Mouse (Mus musculus): ENCODE data around the gene Gm28729. TPM values are rescaled to one million over a fixed set of nuclear protein-coding genes. Genes with fewer than 3 reads are reported as not detected.
A peak's percentile ranks its signal among the peaks of the same experiment; 100 is the strongest.

The Gm28729 gene
- polyA plus RNA-seq, 1 experiment from 2014 or later = not detected

GRCm38 (mm10) chr9:96450900-96451720 is 74.0 kb downstream of the Gm28729 start:
- Histone ChIP-seq H3K27ac (replicated peaks) (no peak overlapping the region), H3K9ac (replicated peaks) (no peak overlapping the region), H3K27me3 (no peaks in the 10 kb centered on the region), H3K9me3 (no peaks in the 10 kb centered on the region), H3K4me3 (no peak overlapping the region), H3K4me2 (replicated peaks) (no peak overlapping the region), H3K4me1 (no peaks in the 10 kb centered on the region; the same call in 1 of the 2 replicates), H3K36me3 (no peaks in the 10 kb centered on the region)
- 67% methylated on average over 12 of the region's 12 CpGs for WGBS
- ATAC-seq (ENCODE audit: low FRiP score, low read depth) = no peak

- H3K27ac ChIP-seq (replicated peaks) = no peak overlapping the region
- WGBS = 90% methylated on average over 9 of the region's 9 CpGs
- no peaks in the 10 kb centered on the region; the same call in 1 of the 2 replicates for H3K4me1 ChIP-seq
- no peaks in the 10 kb centered on the region for H3K9me3 ChIP-seq
- no peaks in the 10 kb centered on the region for H3K27me3 ChIP-seq
- no peak overlapping the region for H3K4me3 ChIP-seq
- no peak for ATAC-seq (ENCODE audit: low FRiP score, low read depth)
- no peak overlapping the region for H3K4me2 ChIP-seq (replicated peaks)
- no peak overlapping the region for H3K9ac ChIP-seq (replicated peaks)
- no peaks in the 10 kb centered on the region for H3K36me3 ChIP-seq
Observed at GRCm38 (mm10) chr9:96449514-96449913, 75.5 kb downstream of the Gm28729 start.

GRCm38 (mm10) chr9:96445351-96445750 is 79.7 kb downstream of the Gm28729 start:
- peaks cover 9% of the 10 kb centered on the region for H3K4me1 ChIP-seq
- H3K27me3 ChIP-seq = peaks cover 13% of the 10 kb centered on the region
- WGBS = 83% methylated on average over 4 of the region's 4 CpGs
- no peaks in the 10 kb centered on the region for H3K9me3 ChIP-seq
- ATAC-seq (ENCODE audit: low FRiP score, low read depth) = no peak
- no peak overlapping the region for H3K9ac ChIP-seq (replicated peaks)
- no peak overlapping the region for H3K27ac ChIP-seq (replicated peaks)
- H3K36me3 ChIP-seq = no peaks in the 10 kb centered on the region
- no peak overlapping the region for H3K4me3 ChIP-seq
- no peak overlapping the region for H3K4me2 ChIP-seq (replicated peaks)

GRCm38 (mm10) chr9:96442081-96442480 is 83.0 kb downstream of the Gm28729 start:
- Histone ChIP-seq H3K9me3 (no peaks in the 10 kb centered on the region), H3K27me3 (peaks cover 45% of the 10 kb centered on the region), H3K4me2 (replicated peaks) (peak overlapping the region; percentile 29), H3K4me3 (no peak overlapping the region), H3K27ac (replicated peaks) (no peak overlapping the region), H3K4me1 (peaks cover 26% of the 10 kb centered on the region), H3K36me3 (no peaks in the 10 kb centered on the region), H3K9ac (replicated peaks) (no peak overlapping the region)
- WGBS = 14% methylated on average over 10 of the region's 10 CpGs
- no peak for ATAC-seq (ENCODE audit: low FRiP score, low read depth)

- Histone ChIP-seq H3K36me3 (no peaks in the 10 kb centered on the region), H3K9ac (replicated peaks) (peak overlapping the region; percentile 60), H3K4me2 (replicated peaks) (peak overlapping the region; percentile 79), H3K4me3 (peak overlapping the region; percentile 47), H3K27me3 (peaks cover 59% of the 10 kb centered on the region), H3K4me1 (peaks cover 32% of the 10 kb centered on the region), H3K27ac (replicated peaks) (peak overlapping the region; percentile 49; the same call in 1 of the 2 replicates), H3K9me3 (no peaks in the 10 kb centered on the region)
- peak; percentile 21; the same call in 1 of the 2 replicates for ATAC-seq (ENCODE audit: low FRiP score, low read depth)
- WGBS = 3% methylated on average over 8 of the region's 8 CpGs
Observed at GRCm38 (mm10) chr9:96438334-96438871, 86.7 kb downstream of the Gm28729 start.

- Histone ChIP-seq H3K27me3 (peaks cover 59% of the 10 kb centered on the region), H3K9me3 (no peaks in the 10 kb centered on the region), H3K9ac (replicated peaks) (peak overlapping the region; percentile 60), H3K4me2 (replicated peaks) (peak overlapping the region; percentile 79), H3K4me1 (peaks cover 32% of the 10 kb centered on the region), H3K36me3 (no peaks in the 10 kb centered on the region), H3K27ac (replicated peaks) (peak overlapping the region; percentile 49; the same call in 1 of the 2 replicates), H3K4me3 (peak overlapping the region; percentile 47)
- WGBS = under 1% methylated on average over 25 of the region's 25 CpGs
- peak; percentile 71 for ATAC-seq (ENCODE audit: low FRiP score, low read depth)
Observed at GRCm38 (mm10) chr9:96437805-96438333, 87.2 kb downstream of the Gm28729 start.

- Histone ChIP-seq H3K4me1 (peaks cover 29% of the 10 kb centered on the region), H3K27ac (replicated peaks) (peak overlapping the region; percentile 49; the same call in 1 of the 2 replicates), H3K4me3 (peak overlapping the region; percentile 47), H3K27me3 (peaks cover 59% of the 10 kb centered on the region), H3K4me2 (replicated peaks) (peak overlapping the region; percentile 79), H3K9me3 (no peaks in the 10 kb centered on the region), H3K9ac (replicated peaks) (peak overlapping the region; percentile 60), H3K36me3 (no peaks in the 10 kb centered on the region)
- ATAC-seq (ENCODE audit: low FRiP score, low read depth) = peak; percentile 35; the same call in 1 of the 2 replicates
- 6% methylated on average over 28 of the region's 28 CpGs for WGBS
Observed at GRCm38 (mm10) chr9:96436901-96437804, 87.9 kb downstream of the Gm28729 start.

Other genes starting within 250 kb of the Gm28729 start
- gene Atp1b3, start 160.8 kb downstream of the Gm28729 start, polyA plus RNA-seq (2016; fragmentation: Nextera tagmentation; extraction: Ambion mirVana) = 158 and 165 TPM in 2 replicates
- gene Rnf7, start 46.6 kb downstream of the Gm28729 start, polyA plus RNA-seq (2016; fragmentation: Nextera tagmentation; extraction: Ambion mirVana) = 237 and 242 TPM in 2 replicates
- 14.9 and 16.4 TPM in 2 replicates for gene Rasa2, start 106.4 kb upstream of the Gm28729 start, polyA plus RNA-seq (2016; fragmentation: Nextera tagmentation; extraction: Ambion mirVana)
- gene Zbtb38, start 227.6 kb upstream of the Gm28729 start, polyA plus RNA-seq (2016; fragmentation: Nextera tagmentation; extraction: Ambion mirVana) = 17.7 and 19.4 TPM in 2 replicates